Mouse (Mus musculus): ENCODE results near the gene Gm3336.

Gene Gm3336

DNA sequence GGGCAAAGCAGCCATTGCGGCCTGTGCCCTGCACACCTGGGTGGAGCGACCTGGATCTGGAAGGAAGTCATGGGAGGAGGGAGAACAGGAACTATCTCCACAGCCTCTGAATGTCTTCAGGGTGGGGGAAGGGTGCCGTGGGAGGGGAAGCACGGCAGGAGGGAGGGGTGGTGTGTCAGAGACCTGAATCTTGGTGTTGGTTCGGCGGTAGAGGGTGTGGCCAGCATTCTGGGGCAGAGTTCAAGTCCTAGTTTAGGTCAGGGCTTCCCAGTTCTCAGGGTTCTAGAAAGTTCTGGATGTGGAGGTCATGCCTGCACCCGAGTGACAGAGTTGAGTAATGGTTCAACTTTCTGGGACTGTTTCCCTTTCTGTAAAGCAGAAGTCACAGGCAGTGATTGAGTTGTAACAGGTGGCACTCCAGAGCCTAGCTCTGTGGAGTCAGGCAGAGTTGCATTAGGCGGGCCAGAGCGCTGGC, 1.5 kb downstream of the Gm3336 start:
- DNase-seq = peak; percentile 13

DNA sequence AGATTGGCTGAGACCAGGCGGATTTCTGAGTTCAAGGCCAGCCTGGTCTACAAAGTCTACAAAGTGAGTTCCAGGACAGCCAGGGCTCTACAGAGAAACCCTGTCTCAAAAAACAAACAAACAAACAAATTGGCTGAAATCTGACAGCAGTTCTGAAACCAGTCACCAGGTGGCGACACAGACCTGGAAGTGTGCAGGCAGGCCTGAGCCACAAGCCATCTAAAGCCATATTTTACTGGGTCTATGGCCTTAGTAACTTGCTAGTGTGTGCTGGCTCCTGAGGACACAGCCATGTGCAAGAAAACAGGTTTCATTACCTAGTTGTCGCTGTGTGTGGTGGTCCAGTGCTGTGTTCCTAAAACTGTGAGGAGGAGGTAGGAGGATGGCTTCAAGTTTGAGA, 2.4 kb downstream of the Gm3336 start:
- DNase-seq = peak; percentile 86

DNA sequence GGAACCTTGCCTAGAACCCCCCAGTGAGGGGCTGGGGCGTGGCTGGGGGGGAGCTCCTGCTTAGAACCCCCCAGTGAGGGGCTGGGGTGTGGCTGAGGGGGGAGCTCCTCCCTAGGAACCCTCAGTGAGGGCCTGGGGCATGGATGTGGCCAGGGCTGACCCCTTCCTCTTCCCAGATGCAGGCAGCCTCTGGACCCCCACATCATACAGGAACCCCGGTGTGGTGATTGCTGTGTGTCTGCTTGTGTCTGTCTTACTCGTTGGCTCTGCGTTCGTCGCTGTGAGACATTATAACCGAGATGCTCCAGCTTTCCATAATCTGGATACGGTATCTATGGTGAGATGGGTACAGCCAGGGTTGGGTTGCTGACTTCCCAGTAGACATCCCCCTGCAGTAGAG, 3.3 kb downstream of the Gm3336 start:
- DNase-seq = peak; percentile 3

DNA sequence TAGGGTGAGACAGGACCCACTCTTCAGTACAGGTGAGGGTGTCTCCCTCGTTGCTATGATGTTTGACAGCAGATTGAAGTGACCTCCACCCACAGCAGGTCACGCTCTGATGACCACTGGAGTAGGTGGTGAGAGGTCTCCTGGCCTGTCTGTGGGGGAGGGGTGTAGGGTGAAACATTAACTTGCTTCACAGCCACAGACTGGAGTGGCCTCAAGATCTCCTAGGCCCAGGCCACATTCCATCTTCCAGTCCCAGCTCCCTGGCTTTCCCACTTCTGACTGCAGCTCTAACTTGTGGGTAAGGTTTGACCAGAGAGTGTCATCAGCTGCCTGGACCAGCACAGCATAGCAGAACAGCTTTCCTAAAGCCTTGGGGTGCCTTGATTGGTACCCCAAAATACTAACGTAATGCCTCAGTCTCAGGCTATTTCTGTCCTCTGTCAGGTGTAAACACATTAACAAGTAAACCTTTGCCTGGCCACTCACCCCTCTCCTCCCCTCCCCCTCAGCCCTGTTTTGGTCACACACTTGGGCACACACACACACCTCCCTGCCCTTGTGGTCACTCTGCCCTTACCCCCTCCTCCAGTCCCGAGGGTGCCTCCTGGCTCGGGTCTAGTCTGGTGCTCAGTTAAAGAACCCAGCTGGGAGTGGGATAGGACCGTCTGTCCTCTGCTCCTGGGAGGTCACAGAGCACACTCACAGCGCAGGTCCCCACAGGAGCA, 5.3 kb downstream of the Gm3336 start, which contains the start of gene Pde4c:
Gene Pde4c, plus strand, starts transcription at position 235 of the 725 bp plus-strand sequence.
- DNase-seq = peak; percentile 94

DNA sequence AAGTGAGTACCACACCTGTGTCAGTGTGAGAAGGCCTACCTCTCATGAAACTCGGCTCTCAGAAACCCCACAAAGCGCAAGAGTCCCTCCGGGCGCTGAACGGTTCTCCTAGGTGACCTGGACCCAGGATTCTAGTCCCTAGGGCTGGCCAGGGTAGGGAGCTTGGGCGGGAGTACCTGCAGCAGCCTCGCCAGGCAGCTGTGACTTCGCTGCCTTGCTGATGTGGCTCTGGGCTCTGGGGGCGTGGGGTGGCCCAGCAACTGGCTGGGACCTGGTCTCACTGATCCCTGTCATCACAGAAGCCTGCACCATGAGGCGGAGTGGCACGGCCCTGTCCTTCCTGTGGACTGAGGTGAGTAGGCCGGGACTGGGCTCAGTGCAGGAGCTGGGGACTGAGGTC, 5.9 kb downstream of the Gm3336 start:
- no peak for DNase-seq

- peak; percentile 70 for DNase-seq
Measured at GRCm38 (mm10) chr8:70725792-70726447, 7.6 kb downstream of the Gm3336 start.

DNA sequence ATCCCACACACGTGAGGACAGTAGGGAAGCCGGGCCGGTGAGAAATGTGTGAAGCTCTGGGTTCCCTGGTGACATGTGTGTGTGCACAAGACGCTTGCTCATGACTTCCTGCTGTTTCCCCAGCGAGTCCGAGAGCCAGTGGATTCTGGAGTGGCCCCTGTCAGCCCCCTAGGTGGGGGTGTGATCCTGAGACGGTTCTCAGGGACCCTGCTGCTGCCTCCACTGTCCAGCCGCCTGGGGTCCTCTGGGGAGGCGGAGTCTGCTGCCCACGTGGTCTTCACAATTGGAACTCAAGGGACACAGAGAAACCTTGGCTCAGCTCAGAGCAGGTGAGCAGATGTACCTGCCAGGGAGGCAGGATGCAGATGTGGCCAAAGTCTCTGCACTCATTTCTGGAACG, 8.4 kb downstream of the Gm3336 start:
- DNase-seq = no peak

- no peak for DNase-seq
Measured at GRCm38 (mm10) chr8:70729808-70730475, 11.6 kb downstream of the Gm3336 start.

DNA sequence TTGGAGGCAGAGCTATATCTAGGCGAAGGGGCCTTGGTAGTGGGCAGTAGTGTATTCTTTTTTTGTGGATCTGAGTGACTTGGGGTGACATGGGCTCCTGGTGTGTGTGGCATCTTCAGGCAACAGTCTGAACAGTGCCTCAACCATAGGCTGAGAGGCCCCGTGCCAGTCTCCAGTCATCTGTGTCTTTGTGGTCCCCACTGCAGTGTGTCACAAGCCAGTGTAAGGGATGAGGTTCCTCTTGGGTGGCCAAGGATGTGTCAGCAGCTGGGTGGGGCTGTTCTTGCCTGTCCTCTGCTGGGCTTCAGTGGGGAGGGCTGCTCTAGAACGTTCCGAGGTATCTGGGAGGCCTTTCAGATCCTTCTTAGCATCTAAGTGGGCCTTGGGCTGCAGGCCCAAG, 12.6 kb downstream of the Gm3336 start:
- no peak for DNase-seq

DNA sequence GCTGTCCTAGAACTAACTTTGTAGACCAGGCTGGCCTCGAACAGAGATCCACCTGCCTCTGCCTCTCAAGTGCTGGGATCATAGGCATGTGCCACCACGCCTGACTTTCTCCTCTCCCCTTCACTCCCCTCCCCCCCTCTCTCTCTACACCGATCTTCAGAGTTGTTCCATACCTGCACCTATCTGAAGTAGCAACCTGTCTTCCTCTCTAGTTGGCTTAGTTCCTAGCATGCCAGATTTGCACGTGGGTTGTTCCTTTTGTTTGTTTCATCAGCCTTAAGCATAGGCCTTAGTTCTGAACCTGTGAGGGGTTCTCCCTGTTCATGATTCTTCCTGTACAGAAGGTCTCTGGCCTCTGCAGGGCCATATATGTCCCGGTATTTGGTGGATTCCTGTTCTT, 19.4 kb downstream of the Gm3336 start:
- DNase-seq = no peak

- DNase-seq = no peak
Measured at GRCm38 (mm10) chr8:70738211-70738610, 19.9 kb downstream of the Gm3336 start.

DNA sequence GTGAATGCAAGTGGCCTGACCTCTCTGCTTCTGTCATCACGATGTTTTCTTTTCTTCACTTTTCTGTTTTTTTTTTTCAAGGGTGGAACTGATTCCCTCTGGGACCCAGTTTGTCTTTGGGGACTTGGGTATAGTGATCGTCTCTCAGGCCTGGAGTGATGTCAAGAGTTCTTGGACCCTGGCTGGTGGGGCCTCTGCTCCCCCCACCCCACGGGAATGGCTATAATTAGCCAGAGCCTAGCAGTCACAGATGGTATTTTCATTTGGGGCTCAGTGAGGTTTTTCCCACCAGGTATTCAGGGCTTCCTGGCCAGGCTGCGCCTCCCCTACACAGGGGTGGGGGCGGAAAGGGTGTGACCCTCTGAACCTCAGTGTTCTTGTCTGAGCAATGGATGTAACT, 23.3 kb downstream of the Gm3336 start:
- no peak for DNase-seq

GRCm38 (mm10) chr8:70742176-70742575, 23.8 kb downstream of the Gm3336 start:
- DNase-seq = peak; percentile 2

GRCm38 (mm10) chr8:70742981-70743655, 24.8 kb downstream of the Gm3336 start:
- DNase-seq = peak; percentile 36

DNA sequence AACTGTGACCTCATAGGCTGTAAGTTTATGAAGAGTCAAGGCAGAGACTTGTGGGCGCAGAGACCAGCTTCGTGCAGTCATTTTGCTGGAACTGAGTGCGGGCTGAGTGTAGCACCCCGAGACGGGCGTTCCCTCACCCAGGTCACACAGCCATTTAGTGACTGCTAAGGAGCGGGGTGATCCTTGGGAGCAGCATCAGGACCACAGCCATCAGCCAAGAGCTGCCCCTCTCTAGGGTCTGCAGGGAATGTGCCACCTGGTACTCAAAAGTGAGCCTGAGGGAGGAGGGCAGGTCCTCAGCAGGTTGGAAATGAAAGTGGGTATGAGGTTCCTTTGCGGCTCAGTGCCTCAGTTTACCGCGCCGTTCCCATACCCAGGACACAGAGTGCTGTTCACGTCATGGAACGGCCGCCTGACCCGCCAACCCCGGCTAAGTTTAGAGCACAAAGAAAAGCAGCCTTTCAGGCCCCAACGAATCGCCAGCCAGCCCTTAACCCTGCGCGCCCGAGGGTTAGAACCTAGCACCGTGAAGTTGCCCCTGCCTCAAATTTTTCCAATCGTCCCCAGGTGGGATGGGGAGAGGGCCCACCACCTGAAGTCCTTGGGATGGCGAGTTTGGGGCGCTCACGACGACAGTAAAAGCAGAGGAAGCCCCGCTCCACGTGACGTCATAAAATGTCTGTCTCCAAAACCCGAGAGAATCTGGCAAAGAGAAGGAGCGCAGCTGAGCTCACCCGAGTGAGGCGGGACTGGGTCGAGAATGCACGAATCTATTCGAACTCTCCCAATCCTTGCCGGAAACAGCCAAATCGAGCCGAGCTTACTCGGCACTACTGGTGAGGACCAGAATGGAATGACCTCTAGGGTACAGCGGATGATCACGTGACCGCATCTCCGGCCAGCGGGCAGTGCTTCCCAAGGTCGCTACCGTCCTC, 25.6 kb downstream of the Gm3336 start:
- DNase-seq = peak; percentile 89

DNA sequence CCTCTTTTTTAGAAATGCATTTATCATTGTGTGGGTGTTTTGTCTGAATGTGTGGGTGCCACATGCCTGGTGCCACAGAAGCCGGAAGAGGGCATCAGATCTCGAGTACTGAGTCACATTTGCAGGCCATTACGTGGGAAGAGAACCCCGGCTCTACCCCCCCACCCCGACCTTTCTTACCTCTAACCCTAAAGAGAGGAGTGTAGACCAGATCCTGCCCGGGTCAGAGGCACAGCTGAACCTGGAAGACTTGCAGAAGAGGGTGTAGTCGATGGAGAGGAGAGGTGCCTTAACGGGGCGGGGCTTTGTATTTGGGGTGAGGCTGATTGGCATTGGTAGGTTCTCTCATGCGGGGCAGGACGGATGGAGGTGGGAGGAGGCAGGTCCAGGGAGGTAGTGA, 26.5 kb downstream of the Gm3336 start:
- DNase-seq = no peak

- DNase-seq = peak; percentile 6
Measured at GRCm38 (mm10) chr8:70745691-70746220, 27.4 kb downstream of the Gm3336 start.

- no peak for DNase-seq
Measured at GRCm38 (mm10) chr8:70746676-70747075, 28.3 kb downstream of the Gm3336 start.

DNA sequence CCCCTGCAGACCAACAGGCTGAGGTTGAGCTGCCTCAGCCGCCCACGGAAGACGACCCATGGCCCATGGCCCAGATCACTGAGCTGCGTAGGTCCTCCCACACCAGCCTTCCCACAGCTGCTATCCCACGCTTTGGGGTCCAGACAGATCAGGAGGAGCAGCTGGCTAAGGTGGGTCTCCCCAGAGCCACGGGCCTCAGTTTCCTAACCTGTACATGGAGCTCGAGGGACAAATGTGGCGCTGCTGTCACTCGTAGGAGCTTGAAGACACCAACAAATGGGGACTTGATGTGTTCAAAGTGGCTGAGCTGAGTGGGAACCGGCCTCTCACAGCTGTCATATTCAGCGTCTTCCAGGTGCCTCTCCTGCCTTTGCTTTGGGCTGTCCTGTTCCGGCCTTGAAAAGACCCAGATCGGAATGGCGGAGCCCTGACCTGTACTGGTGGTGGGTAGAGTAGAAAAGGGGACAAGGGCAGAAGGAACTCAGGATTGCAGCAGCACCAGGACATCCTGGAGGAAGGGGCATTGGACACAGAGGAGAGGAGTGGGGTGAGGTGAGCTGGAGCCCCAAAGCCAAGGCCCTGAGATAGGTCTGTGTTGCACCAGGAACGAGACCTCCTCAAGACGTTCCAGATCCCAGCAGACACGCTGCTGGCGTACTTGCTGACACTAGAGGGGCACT, 29.0 kb downstream of the Gm3336 start:
- no peak for DNase-seq

DNA sequence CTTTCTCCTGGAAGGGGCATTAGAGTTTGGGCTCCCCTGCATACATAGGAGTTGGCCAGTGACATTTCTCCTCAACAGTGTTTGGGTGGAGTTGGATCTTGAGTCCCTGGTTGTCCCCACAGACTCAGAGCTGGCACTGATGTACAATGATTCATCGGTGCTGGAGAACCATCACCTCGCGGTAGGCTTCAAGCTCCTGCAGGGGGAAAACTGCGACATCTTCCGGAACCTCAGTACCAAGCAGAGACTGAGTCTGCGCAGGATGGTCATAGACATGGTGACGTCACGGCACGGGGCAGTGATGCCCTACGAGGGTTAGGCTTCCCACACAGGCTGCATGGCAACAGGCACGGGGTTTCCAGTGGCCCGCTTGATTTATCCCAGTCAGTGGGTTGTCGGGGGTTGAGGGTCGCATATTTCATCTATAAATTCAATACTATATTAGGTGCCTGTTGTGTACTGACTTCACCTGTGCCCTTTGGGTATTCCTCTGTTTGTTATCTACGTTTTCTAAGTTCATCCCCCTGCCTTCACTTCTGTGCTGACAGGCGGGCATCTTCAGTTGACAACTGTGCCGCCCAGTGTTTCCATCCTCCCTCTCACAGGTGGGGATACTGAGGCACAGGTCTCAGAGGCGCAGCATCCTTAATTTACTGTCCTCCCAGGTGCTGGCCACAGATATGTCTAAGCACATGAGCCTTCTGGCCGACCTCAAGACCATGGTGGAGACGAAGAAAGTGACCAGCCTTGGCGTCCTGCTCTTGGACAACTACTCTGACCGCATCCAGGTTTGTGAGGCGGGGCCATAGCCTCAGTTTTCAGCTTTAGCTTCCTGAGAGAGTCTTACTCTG, 30.1 kb downstream of the Gm3336 start:
- DNase-seq = peak; percentile 1

Data from kidney, postnatal 14 days (tissue).